Mouse (Mus musculus): ENCODE measurements around the gene Ppp4r1. TPM values are rescaled to one million over a fixed set of nuclear protein-coding genes. Genes with fewer than 3 reads are reported as not detected.

The Ppp4r1 gene
- polyA plus RNA-seq, 1 experiment from 2014 or later, result 21.2 TPM

- no peak overlapping the region for H3K27ac ChIP-seq (ENCODE audit: low read length)
- WGBS, result 91% methylated on average over 4 of the region's 4 CpGs
Observed at GRCm38 (mm10) chr17:65777461-65777860, 4.9 kb upstream of the Ppp4r1 start.

GRCm38 (mm10) chr17:65780970-65781369, 1.4 kb upstream of the Ppp4r1 start:
- Histone ChIP-seq H3K4me3 (ENCODE audit: low read depth, low read length) (no peak overlapping the region), H3K4me2 (replicated peaks; ENCODE audit: low read depth, low read length) (no peak overlapping the region), H3K36me3 (ENCODE audit: insufficient read depth, low read length) (no peaks in the 10 kb centered on the region), H3K27ac (ENCODE audit: low read length) (no peak overlapping the region), H3K9ac (replicated peaks; ENCODE audit: low read depth) (no peak overlapping the region), H3K27me3 (replicated peaks; ENCODE audit: insufficient read depth, low read length) (no peaks in the 10 kb centered on the region), H3K9me3 (ENCODE audit: low read length) (no peaks in the 10 kb centered on the region), H3K4me1 (ENCODE audit: insufficient read depth, low read depth, low read length) (peaks cover 8% of the 10 kb centered on the region; the same call in 1 of the 2 replicates)
- no peak for DNase-seq (ENCODE audit: low spot score)
- WGBS, result 57% methylated on average over 2 of the region's 2 CpGs
- no peak for ATAC-seq
- TF ChIP-seq EP300 (IDR thresholded peaks at IDR 0.05) (no peak), CTCF (IDR thresholded peaks at IDR 0.05) (no peak)

More at GRCm38 (mm10) chr17:65777461-65777860, 4.9 kb upstream of the Ppp4r1 start:
- H3K4me3 ChIP-seq (ENCODE audit: low read depth, low read length), result no peak overlapping the region
- TF ChIP-seq CTCF (IDR thresholded peaks at IDR 0.05) (no peak), EP300 (IDR thresholded peaks at IDR 0.05) (no peak)
- no peaks in the 10 kb centered on the region for H3K9me3 ChIP-seq (ENCODE audit: low read length)
- no peaks in the 10 kb centered on the region for H3K36me3 ChIP-seq (ENCODE audit: insufficient read depth, low read length)
- H3K27me3 ChIP-seq (replicated peaks; ENCODE audit: insufficient read depth, low read length), result no peaks in the 10 kb centered on the region
- no peak overlapping the region for H3K9ac ChIP-seq (replicated peaks; ENCODE audit: low read depth)
- peaks cover 4% of the 10 kb centered on the region; the same call in 1 of the 2 replicates for H3K4me1 ChIP-seq (ENCODE audit: insufficient read depth, low read depth, low read length)
- no peak for ATAC-seq
- DNase-seq (ENCODE audit: low spot score), result no peak
- H3K4me2 ChIP-seq (replicated peaks; ENCODE audit: low read depth, low read length), result no peak overlapping the region

- under 1% methylated on average over 45 of the region's 135 CpGs for WGBS
Observed at GRCm38 (mm10) chr17:65783182-65784161, 1.1 kb downstream of the Ppp4r1 start.

GRCm38 (mm10) chr17:65784610-65785140, 2.3 kb downstream of the Ppp4r1 start:
- DNase-seq (ENCODE audit: low spot score) (peak; percentile 62), ATAC-seq (no peak)
- Histone ChIP-seq H3K4me2 (replicated peaks; ENCODE audit: low read depth, low read length) (peak overlapping the region; percentile 81), H3K36me3 (ENCODE audit: insufficient read depth, low read length) (no peaks in the 10 kb centered on the region), H3K4me3 (ENCODE audit: low read depth, low read length) (peak overlapping the region; percentile 96; the same call in 1 of the 2 replicates), H3K9ac (replicated peaks; ENCODE audit: low read depth) (no peak overlapping the region), H3K4me1 (ENCODE audit: insufficient read depth, low read depth, low read length) (peaks cover 16% of the 10 kb centered on the region; the same call in 1 of the 2 replicates), H3K27me3 (replicated peaks; ENCODE audit: insufficient read depth, low read length) (no peaks in the 10 kb centered on the region), H3K9me3 (ENCODE audit: low read length) (no peaks in the 10 kb centered on the region), H3K27ac (ENCODE audit: low read length) (peak overlapping the region; percentile 99)
- WGBS, result 54% methylated on average over 8 of the region's 8 CpGs
- TF ChIP-seq CTCF (IDR thresholded peaks at IDR 0.05), result no peak
- no peak for TF ChIP-seq EP300 (IDR thresholded peaks at IDR 0.05)

More at GRCm38 (mm10) chr17:65783182-65784161, 1.1 kb downstream of the Ppp4r1 start:
- H3K4me2 ChIP-seq (replicated peaks; ENCODE audit: low read depth, low read length), result peak overlapping the region; percentile 81
- DNase-seq (ENCODE audit: low spot score) (peak; percentile 86), ATAC-seq (peak; percentile 71)
- H3K27me3 ChIP-seq (replicated peaks; ENCODE audit: insufficient read depth, low read length), result no peaks in the 10 kb centered on the region
- H3K4me3 ChIP-seq (ENCODE audit: low read depth, low read length), result peak overlapping the region; percentile 96
- peaks cover 12% of the 10 kb centered on the region; the same call in 1 of the 2 replicates for H3K4me1 ChIP-seq (ENCODE audit: insufficient read depth, low read depth, low read length)
- H3K27ac ChIP-seq (ENCODE audit: low read length), result peak overlapping the region; percentile 99
- TF ChIP-seq EP300 (IDR thresholded peaks at IDR 0.05), result no peak
- TF ChIP-seq CTCF (IDR thresholded peaks at IDR 0.05), result no peak
- H3K9ac ChIP-seq (replicated peaks; ENCODE audit: low read depth), result peak overlapping the region; percentile 98
- no peaks in the 10 kb centered on the region for H3K9me3 ChIP-seq (ENCODE audit: low read length)
- no peaks in the 10 kb centered on the region for H3K36me3 ChIP-seq (ENCODE audit: insufficient read depth, low read length)

GRCm38 (mm10) chr17:65785707-65786106, 3.3 kb downstream of the Ppp4r1 start:
- H3K9me3 ChIP-seq (ENCODE audit: low read length), result no peaks in the 10 kb centered on the region
- no peak overlapping the region for H3K4me2 ChIP-seq (replicated peaks; ENCODE audit: low read depth, low read length)
- TF ChIP-seq CTCF (IDR thresholded peaks at IDR 0.05), result no peak
- no peak for TF ChIP-seq EP300 (IDR thresholded peaks at IDR 0.05)
- no peak overlapping the region for H3K9ac ChIP-seq (replicated peaks; ENCODE audit: low read depth)
- no peak overlapping the region for H3K27ac ChIP-seq (ENCODE audit: low read length)
- peaks cover 16% of the 10 kb centered on the region; the same call in 1 of the 2 replicates for H3K4me1 ChIP-seq (ENCODE audit: insufficient read depth, low read depth, low read length)
- no peak for ATAC-seq
- H3K4me3 ChIP-seq (ENCODE audit: low read depth, low read length), result no peak overlapping the region
- no peak for DNase-seq (ENCODE audit: low spot score)
- no peaks in the 10 kb centered on the region for H3K36me3 ChIP-seq (ENCODE audit: insufficient read depth, low read length)
- H3K27me3 ChIP-seq (replicated peaks; ENCODE audit: insufficient read depth, low read length), result no peaks in the 10 kb centered on the region

- Histone ChIP-seq H3K4me2 (replicated peaks; ENCODE audit: low read depth, low read length) (no peak overlapping the region), H3K27ac (ENCODE audit: low read length) (no peak overlapping the region), H3K4me3 (ENCODE audit: low read depth, low read length) (no peak overlapping the region), H3K27me3 (replicated peaks; ENCODE audit: insufficient read depth, low read length) (no peaks in the 10 kb centered on the region), H3K9ac (replicated peaks; ENCODE audit: low read depth) (no peak overlapping the region), H3K9me3 (ENCODE audit: low read length) (no peaks in the 10 kb centered on the region), H3K36me3 (ENCODE audit: insufficient read depth, low read length) (no peaks in the 10 kb centered on the region), H3K4me1 (ENCODE audit: insufficient read depth, low read depth, low read length) (peaks cover 16% of the 10 kb centered on the region; the same call in 1 of the 2 replicates)
- WGBS, result 42% methylated on average over 7 of the region's 7 CpGs
- no peak for TF ChIP-seq EP300 (IDR thresholded peaks at IDR 0.05)
- TF ChIP-seq CTCF (IDR thresholded peaks at IDR 0.05), result peak; percentile 61
- DNase-seq (ENCODE audit: low spot score), result peak; percentile 66
- ATAC-seq, result no peak
Observed at GRCm38 (mm10) chr17:65786225-65786624, 3.9 kb downstream of the Ppp4r1 start.

All from lung, postnatal 0 days (tissue).